Mouse (Mus musculus) c-Kit-positive CD71-positive TER-119-positive erythroid progenitor cells, embryonic 14.5 days (primary cell): ENCODE measurements around the gene Tecpr1.

Experiments used
- DNase-seq: peaks from one replicate; pipeline ENCODE4 v3.0.0-alpha.2; 2013; ENCODE audit warnings: low spot score

Gene Tecpr1

DNA sequence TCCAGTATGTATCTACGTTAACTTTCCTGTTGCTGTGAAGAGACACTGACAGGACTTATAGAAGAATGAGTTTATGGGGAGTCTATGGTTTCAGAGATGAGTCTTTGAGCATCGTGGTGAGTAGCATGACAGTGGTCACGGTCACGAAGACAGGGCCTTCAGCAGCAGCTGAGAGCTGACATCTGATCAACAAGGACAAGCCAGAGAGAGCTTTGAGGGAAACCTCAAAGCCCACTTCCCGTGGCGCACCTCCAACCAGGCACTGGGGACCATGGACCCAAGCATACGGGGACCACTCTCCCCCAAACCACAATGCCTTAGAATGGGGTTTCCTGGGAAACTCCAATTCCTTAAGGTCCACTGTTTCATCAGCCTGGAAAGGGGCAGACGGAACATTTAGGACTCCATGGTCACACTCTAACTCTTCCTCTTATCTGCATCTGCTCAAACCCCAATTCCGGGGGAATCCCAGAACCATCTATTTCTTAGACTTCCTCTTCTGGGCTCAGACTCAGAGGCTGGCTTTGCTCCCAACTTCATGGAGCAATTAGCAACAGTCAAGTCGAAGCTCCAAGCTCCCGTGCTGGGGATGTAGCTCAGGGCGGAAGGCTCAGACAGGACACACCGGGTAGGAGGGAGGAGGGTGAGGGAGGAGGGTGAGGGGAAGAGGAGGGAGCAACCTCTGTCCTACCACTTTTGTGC is 28.6 kb upstream of the Tecpr1 start:
- no peak for DNase-seq

- peak; percentile 17 for DNase-seq
Measured at GRCm38 (mm10) chr5:144249871-144250270, 26.5 kb upstream of the Tecpr1 start.

DNA sequence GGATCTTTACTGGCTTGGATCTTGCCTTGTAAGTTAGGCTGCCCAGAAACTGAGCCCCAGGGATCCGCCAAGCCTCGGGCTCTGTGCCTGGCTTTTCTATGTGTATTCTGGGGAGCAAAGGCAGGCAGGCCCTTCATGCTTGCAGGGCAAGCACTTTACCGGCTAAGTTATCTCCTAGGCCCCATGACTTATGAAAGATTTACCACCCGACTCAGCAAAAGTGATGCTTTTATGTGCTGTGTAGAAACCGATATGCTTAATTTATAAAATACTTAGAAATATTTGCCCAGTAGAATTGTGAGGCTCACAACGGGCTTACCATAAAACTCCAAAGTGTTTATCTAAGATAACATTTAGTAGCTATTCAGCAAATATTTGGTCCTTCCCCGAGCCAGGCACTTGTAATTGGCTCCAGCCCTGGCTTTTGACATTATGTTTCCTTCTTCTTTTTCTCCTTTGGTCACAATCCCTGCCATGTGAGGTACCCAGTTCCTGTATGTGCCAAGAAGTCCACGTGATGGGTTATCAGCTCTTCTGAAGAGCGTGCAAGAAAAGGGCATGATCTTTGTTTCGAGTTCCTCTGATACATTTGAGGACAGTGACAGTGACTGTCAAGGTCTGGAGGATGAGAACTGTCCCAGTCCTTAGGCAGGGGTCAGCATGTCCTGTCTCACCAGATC is 24.6 kb upstream of the Tecpr1 start:
- DNase-seq = no peak

GRCm38 (mm10) chr5:144247307-144247706 is 23.9 kb upstream of the Tecpr1 start:
- DNase-seq = no peak

DNA sequence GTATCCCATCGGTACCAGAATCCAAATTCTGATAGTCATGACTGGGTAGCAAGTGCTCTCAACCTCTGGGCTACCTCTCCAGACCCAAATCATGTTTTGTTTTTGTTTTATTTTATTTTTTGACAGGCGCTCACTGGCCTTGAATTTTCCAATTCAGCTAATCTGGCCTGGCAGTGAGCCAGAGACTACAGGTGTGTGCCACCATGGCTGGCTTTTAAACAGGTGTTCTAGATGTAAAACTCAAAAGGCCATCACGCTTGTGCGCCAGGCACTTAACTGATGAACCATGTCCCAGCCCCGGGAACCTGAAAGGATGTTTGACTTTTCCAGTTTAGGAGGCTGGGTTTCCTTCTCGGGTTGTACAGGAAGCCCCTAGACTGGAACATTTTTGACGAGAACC is 23.3 kb upstream of the Tecpr1 start:
- no peak for DNase-seq

GRCm38 (mm10) chr5:144245592-144245991 is 22.2 kb upstream of the Tecpr1 start:
- DNase-seq = no peak

GRCm38 (mm10) chr5:144243901-144244487 is 20.6 kb upstream of the Tecpr1 start, which contains the start of gene Bri3:
Bri3 (plus strand) TSS chr5:144244437.
- no peak for DNase-seq

DNA sequence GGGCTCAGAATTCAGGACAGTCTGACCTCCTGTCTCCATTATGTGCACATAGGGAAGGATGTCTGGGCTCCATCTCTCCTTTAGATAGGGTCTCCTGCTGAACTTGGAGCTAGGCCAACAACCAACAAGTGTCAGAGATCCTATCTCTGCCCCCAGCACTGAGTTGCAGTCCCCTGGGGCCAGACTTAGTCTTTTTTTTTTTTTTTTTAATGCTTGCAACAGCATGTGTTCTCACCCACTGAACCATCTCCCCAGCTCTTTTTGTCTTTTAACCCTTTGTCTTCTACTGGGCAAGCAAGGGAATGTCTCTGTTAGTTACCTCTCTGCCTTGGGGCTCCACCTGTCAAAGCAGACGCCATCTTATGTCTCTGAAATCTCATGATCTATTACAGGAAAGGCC is 15.6 kb upstream of the Tecpr1 start:
- DNase-seq = no peak

- DNase-seq = no peak
Measured at GRCm38 (mm10) chr5:144234714-144235113, 11.3 kb upstream of the Tecpr1 start.

GRCm38 (mm10) chr5:144234222-144234621 is 10.8 kb upstream of the Tecpr1 start:
- DNase-seq = no peak

DNA sequence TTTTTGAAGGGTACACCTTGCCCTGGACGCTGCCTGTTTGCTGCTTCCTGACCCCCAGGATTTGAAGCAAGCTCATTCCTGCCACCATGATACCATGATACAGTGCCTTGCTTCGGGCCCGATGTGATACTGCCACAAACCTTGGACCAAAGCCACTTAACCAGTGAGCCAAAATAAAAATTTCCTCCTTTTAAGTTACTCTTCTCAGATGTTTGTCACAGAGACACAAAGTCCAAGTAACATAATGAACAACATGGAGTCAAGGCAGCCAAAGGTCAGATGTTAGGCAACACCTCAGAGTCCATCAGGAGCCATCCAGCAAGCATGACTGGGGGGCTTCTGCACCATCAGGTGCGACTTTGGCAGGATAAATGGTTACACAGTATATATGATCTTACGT is 9.1 kb upstream of the Tecpr1 start:
- no peak for DNase-seq

GRCm38 (mm10) chr5:144231410-144231809 is 8.0 kb upstream of the Tecpr1 start:
- DNase-seq = no peak

DNA sequence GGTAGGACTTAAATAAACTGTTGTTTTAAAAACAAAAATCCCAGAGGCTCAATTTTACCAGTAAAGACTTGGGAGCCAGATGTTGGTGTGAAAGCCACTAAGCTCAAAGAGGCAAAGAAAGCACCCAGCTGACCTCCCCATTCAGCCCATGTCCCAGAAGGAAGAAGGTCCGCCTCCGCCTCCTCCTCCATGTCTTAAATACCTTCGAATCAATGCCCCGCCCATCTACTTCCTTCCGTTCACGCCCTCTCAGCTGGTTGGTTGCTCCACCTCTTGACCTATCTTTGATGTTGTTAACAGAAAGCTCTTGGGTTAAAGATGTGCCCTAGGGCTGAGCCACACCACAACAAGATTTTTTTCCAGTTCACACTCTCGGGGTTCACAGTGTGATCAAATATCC is 6.8 kb upstream of the Tecpr1 start:
- DNase-seq = no peak

DNA sequence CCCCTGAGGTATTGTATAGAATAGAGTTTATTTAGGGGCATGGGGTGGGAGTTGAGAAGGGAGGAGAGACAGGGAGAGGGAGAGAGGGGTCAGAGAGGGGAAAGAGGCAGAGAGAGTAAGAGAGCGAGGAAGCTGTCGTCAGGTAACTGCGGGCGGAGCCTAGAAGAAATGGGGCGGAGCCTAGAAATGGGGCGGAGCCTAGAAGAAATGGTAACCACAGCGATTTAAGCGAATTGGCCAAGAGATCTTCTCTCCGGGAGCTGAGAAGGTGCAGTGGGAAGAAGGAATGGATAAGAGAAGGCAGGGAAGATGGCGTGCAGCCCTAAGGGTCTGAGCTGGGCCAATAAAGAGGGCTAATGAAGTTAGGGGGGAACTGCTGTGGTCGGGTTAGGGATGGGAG is 2.8 kb upstream of the Tecpr1 start:
- DNase-seq = no peak

DNA sequence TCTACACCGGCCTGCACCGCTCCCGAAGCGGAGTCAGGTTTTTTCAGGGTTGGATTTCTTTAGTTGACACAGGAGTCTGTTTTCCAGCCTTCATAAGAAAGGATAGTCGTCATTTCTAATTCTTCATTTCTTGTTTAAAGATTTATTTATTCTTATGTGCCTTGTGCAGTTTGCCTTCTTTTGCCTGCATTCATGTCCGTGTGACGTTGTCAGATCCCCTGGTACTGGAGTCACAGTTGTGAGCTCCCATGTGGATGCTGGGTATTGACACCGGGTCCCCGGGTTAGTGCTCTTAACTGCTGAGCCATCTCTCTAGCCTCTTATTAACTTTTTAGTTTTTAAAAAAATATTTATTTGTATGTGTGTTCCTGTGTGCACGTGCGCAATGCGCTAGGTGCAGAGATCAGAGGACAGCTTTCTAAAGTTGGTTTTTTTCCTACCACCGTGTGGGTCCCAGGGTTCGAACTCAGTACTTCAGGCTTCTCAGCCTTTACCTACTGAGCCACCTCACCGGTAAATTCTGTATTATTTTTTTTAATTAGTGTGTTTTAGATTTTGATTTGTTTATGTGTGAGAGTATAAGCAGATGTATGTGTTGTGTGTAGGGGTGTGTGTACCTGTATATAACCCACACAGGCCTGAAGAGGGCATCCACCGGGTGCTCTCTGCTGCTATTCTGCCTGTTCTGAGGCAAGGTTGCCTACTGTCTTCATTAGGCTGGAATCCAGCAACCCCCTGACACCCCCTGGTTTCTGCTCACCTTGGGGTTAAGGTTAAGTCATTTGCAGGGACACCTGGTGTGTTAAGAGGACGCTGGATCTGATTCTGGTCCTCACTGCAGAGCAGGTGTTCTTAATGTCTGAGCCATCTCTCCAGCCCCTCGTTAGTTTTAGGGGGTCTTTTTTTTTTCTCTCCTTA is 743 bp upstream of the Tecpr1 start:
- DNase-seq = no peak

DNA sequence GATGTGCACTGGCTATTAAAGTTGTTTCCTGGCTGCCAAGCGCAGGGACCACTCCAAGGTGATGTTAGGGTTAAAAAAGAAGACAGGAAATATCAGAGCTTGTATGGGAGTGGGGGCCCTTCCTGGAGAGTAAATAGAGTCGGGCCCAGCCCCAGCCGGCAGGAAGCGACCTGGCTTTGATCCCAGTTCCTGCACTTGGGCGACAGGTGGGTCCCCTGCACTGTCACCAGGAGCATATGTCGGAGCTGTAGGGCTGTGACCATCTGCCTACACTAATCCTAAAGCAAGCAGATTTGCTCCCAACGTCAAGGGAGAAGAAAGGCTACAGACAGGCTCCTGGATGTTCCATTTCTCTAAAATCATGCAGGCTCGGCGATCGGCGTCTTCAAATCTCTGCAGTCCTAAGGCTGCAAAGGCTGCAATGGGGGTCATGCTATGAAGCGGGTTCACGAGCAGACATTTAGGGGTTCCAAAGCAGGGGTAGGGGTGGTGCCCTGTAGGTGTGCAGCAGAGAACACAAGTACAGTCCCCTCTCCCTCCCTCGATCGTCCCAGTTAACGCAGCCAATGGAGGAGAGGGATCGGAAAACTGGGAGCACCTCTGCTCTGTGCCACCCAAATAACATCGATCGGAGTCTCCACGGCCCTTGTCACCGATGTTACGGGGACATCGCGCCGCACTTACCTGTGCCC is 458 bp downstream of the Tecpr1 start:
- no peak for DNase-seq

- no peak for DNase-seq
Measured at GRCm38 (mm10) chr5:144221305-144221704, 2.1 kb downstream of the Tecpr1 start.

- DNase-seq = no peak
Measured at GRCm38 (mm10) chr5:144219936-144220335, 3.5 kb downstream of the Tecpr1 start.

GRCm38 (mm10) chr5:144219306-144219705 is 4.1 kb downstream of the Tecpr1 start:
- no peak for DNase-seq

- DNase-seq = no peak
Measured at GRCm38 (mm10) chr5:144218061-144218460, 5.4 kb downstream of the Tecpr1 start.

DNA sequence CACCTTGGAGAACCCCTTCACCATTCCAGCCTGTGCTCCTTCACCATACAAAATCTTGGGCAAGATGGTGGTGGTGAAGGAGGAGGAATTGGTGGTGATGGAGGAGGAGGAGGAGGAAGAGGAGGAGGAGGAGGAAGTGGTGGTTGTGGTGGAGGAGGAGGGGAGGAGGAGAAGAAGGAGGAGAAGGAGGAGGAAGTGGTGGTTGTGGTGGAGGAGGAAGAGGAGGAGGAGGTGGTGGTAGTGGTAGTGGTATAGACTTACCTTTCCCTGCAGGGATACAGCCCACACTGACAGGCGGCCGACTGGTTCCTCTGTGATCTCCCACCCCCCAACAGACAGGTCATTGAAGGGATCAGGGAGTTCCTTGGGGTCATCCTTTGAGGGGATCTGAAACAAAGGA is 7.4 kb downstream of the Tecpr1 start:
- DNase-seq = no peak

DNA sequence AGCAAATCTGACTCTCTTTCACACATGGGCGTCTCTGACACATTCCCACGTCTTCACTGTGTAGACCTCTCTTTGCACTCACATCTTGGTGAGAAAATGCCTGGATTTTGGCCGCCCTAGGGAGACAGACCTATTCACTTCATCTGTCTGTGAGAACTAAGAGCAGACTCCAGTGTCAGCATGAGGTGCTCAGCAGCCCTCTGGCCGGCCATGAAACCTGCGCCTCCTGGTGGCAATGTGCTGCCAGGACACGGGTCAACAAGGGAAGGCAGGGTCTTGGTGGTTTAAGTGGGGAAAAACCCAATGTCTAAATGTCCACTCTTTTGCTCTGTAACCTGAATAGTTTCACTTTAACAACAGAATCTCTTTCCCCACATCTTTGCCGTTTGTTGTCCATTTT is 9.0 kb downstream of the Tecpr1 start:
- DNase-seq = peak; percentile 34
